Comparison of ENCODE assay signal across 21 mouse cellular contexts in genomic region chr9:56646227-56647025, GRCm38 (mm10).
"Had no signal": no experiment of that assay in that cellular context is flagged by ENCODE, and none has a peak within 500 bp of the region (broad histone marks: within the 10 kb centered on the region; RNA-seq: fewer than 3 reads in every experiment).

No protein-coding gene starts in this region.

- DNase-seq: kidney, adult 18-20 months; kidney, adult 9 months; kidney, postnatal 14 days; kidney, postnatal 4 days; layer of hippocampus, adult 9-11 months; layer of hippocampus, postnatal 36 days; liver, postnatal 0 days; lung, embryonic 14.5 days; midbrain, embryonic 14.5 days; right cerebral cortex, postnatal 4 days; thymus, adult 2 months; thymus, postnatal 14 days; thymus, postnatal 4 days had no signal

- H3K9me3 ChIP-seq: limb, embryonic 12.5 days; limb, embryonic 15.5 days had no signal

- H3K4me3 ChIP-seq: limb, embryonic 12.5 days; limb, embryonic 15.5 days had no signal

- H3K36me3 ChIP-seq: limb, embryonic 12.5 days; limb, embryonic 15.5 days had no signal

- H3K9ac ChIP-seq: limb, embryonic 12.5 days; limb, embryonic 15.5 days; liver, embryonic 14.5 days; liver, postnatal 0 days; lung, embryonic 14.5 days had no signal

- H3K27ac ChIP-seq: limb, embryonic 12.5 days; limb, embryonic 15.5 days; liver, embryonic 14.5 days; macrophage; stomach, postnatal 0 days had no signal

- ATAC-seq: intestine, embryonic 16.5 days; liver, postnatal 0 days; lung, postnatal 0 days had no signal

- H3K4me2 ChIP-seq: limb, embryonic 12.5 days; limb, embryonic 15.5 days; liver, embryonic 11.5 days; lung, embryonic 14.5 days had no signal
